Mouse (Mus musculus) limb, embryonic 11.5 days (tissue): ENCODE data around the gene Tcp10a. TPM values are rescaled to one million over a fixed set of nuclear protein-coding genes. Genes with fewer than 3 reads are reported as not detected.
"Not testable (repeated sequence)": the region's sequence is repeated elsewhere in the genome, so short reads cannot be mapped to it uniquely, and the experiment has no call there.

ENCODE experiments used
- ATAC-seq: fragments of 200-750 bp; cut with Nextera tagmentation; 2 replicates; pipeline ENCODE4 v1.8.0; 2017; ENCODE audit warnings: low read depth; ENCODE audit not compliant: insufficient number of reproducible peaks, low FRiP score, low TSS enrichment
- DNase-seq: peaks from one replicate; pipeline ENCODE4 v3.0.0-alpha.2; 2015; ENCODE audit warnings: low spot score
- H3K27ac ChIP-seq: fragments of 300-500 bp; sonication (generic); replicated peaks from 2 replicates; pipeline ENCODE4 v1.5.1; 2014; ENCODE audit warnings: low read depth, mild to moderate bottlenecking, low read length
- H3K27me3 ChIP-seq: fragments of 300-500 bp; sonication (generic); 2 replicates; pipeline ENCODE4 v1.6.1; 2014; ENCODE audit warnings: mild to moderate bottlenecking, low read length, mixed read lengths; ENCODE audit not compliant: control insufficient read depth, insufficient read depth
- H3K36me3 ChIP-seq: fragments of 300-500 bp; sonication (generic); 2 replicates; pipeline ENCODE4 v1.6.1; 2014; ENCODE audit warnings: mild to moderate bottlenecking, low read length, moderate library complexity, mixed read lengths; ENCODE audit not compliant: control insufficient read depth, insufficient read depth
- H3K4me1 ChIP-seq: fragments of 300-500 bp; sonication (generic); 2 replicates; pipeline ENCODE4 v1.6.1; 2014; ENCODE audit warnings: low read length, mixed read lengths; ENCODE audit not compliant: control insufficient read depth, insufficient read depth
- H3K4me2 ChIP-seq: fragments of 300-500 bp; sonication (generic); 2 replicates; pipeline ENCODE4 v1.6.1; 2014; ENCODE audit warnings: low read depth, mild to moderate bottlenecking, moderate library complexity; ENCODE audit not compliant: severe bottlenecking
- H3K4me3 ChIP-seq: fragments of 300-500 bp; sonication (generic); 2 replicates; pipeline ENCODE4 v1.5.1; 2014; ENCODE audit warnings: low read depth, low read length
- H3K9ac ChIP-seq: fragments of 300-500 bp; sonication (generic); 2 replicates; pipeline ENCODE4 v1.6.1; 2014; ENCODE audit warnings: mild to moderate bottlenecking, low read length
- H3K9me3 ChIP-seq: fragments of 300-500 bp; sonication (generic); 2 replicates; pipeline ENCODE4 v1.6.1; 2016; ENCODE audit warnings: low read length; ENCODE audit not compliant: control insufficient read depth
- WGBS: fragments of 180-500 bp; shearing (Covaris S2); extraction: QIAGEN DNeasy Blood & Tissue Kit; methylation state at CpG from one replicate; pipeline ENCODE4 v1.1.7; 2014; 5-methylcytosine and 5-hydroxymethylcytosine counted together
- polyA plus RNA-seq: library from polyadenylated mRNA; unstranded; fragments of >200 nt; fragmentation: Nextera tagmentation; extraction: Ambion mirVana; gene quantifications from 2 replicates; pipeline ENCODE4 v1.2.1, GENCODE M21; 2014

The Tcp10a gene
- polyA plus RNA-seq, 1 experiment from 2014 or later: not detected

DNA sequence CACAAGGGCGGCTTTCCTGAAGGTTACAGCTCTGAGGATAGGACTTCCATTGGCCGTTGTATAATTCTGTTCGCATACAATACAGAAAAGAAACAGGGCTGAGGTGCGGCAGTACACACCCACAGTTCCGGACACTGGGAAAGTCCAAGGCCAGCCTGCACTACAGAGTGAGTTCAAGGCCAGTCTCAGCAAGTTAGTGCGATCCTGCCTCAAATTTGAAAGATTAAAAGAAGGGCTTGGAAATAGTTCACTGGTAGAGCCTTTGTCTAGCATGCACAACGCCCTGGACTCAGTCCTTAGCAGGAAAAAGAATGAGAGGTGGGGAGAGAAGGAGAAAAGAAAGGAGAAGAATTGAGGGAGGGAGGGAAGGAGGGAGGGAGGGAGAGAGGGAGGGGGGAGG, 70.7 kb downstream of the Tcp10a start:
- not testable (repeated sequence) for H3K27me3 ChIP-seq, H3K9me3 ChIP-seq, H3K36me3 ChIP-seq, H3K4me3 ChIP-seq, H3K27ac ChIP-seq, H3K4me1 ChIP-seq, ATAC-seq, DNase-seq, H3K9ac ChIP-seq, H3K4me2 ChIP-seq
- 90% methylated on average over 7 of the region's 7 CpGs for WGBS

Other genes with a start within 250 kb of the Tcp10a start
- gene Rps6ka2, start 154.5 kb upstream of the Tcp10a start, polyA plus RNA-seq: 20.1 and 24.2 TPM in 2 replicates
- gene Ttll2, start 28.1 kb downstream of the Tcp10a start, polyA plus RNA-seq: not detected in 2 replicates
- not detected in 2 replicates for gene Gm49630, start 47.3 kb downstream of the Tcp10a start, polyA plus RNA-seq
- gene Unc93a2, start 60.8 kb downstream of the Tcp10a start, polyA plus RNA-seq: not detected in 2 replicates